Mouse (Mus musculus): ENCODE data around the gene Bmp8a. TPM values are rescaled to one million over a fixed set of nuclear protein-coding genes. Genes with fewer than 3 reads are reported as not detected.

Bmp8a gene
- polyA plus RNA-seq, 1 experiment = 1.2 TPM

GRCm38 (mm10) chr4:123282500-123282899, 60.6 kb downstream of the Bmp8a start:
- Histone ChIP-seq H3K79me2 (ENCODE audit: control insufficient read depth, insufficient read depth) (peaks cover 41% of the 10 kb centered on the region), H3K36me3 (ENCODE audit: control insufficient read depth, insufficient read depth) (peaks cover 9% of the 10 kb centered on the region), H3ac (ENCODE audit: control insufficient read depth, insufficient read length) (no peak overlapping the region), H3K4me3 (peak overlapping the region; percentile 80), H3K27me3 (ENCODE audit: control insufficient read depth, insufficient read depth, insufficient read length) (no peaks in the 10 kb centered on the region), H3K4me2 (ENCODE audit: low read depth) (peak overlapping the region; percentile 45)
- TF ChIP-seq E2F4 (IDR thresholded peaks at IDR 0.05; ENCODE audit: insufficient read depth) (no peak), USF1 (IDR thresholded peaks at IDR 0.05; ENCODE audit: low read depth) (no peak), POLR2AphosphoS2 (IDR thresholded peaks at IDR 0.05; ENCODE audit: insufficient read length, low read depth) (peak; percentile 58), MYOG (IDR thresholded peaks at IDR 0.05; ENCODE audit: control insufficient read depth in 1 of 3, insufficient read depth in 1 of 3, insufficient read length in 2 of 3, low read depth in 2 of 3) (peak in 1 of 3 experiments; percentile 37), POLR2A (IDR thresholded peaks at IDR 0.05; ENCODE audit: insufficient read length, low read depth) (peak; percentile 55)

GRCm38 (mm10) chr4:123280117-123280516, 62.9 kb downstream of the Bmp8a start:
- H3K36me3 ChIP-seq (ENCODE audit: control insufficient read depth, insufficient read depth) = no peaks in the 10 kb centered on the region
- H3ac ChIP-seq (ENCODE audit: control insufficient read depth, insufficient read length) = no peak overlapping the region
- peaks cover 8% of the 10 kb centered on the region for H3K27me3 ChIP-seq (ENCODE audit: control insufficient read depth, insufficient read depth, insufficient read length)
- no peak overlapping the region for H3K4me3 ChIP-seq
- TF ChIP-seq REST (IDR thresholded peaks at IDR 0.05; ENCODE audit: insufficient read depth, insufficient read length) (no peak), USF1 (IDR thresholded peaks at IDR 0.05; ENCODE audit: low read depth) (no peak), POLR2AphosphoS2 (IDR thresholded peaks at IDR 0.05; ENCODE audit: insufficient read length, low read depth) (no peak), TCF3 (IDR thresholded peaks at IDR 0.05; ENCODE audit: insufficient read length, low read depth) (no peak), SRF (IDR thresholded peaks at IDR 0.05; ENCODE audit: control insufficient read depth, insufficient read length, low read depth) (no peak), TCF12 (IDR thresholded peaks at IDR 0.05; ENCODE audit: insufficient read depth, poor library complexity, severe bottlenecking) (no peak), MYOG (IDR thresholded peaks at IDR 0.05; ENCODE audit: control insufficient read depth in 1 of 3, insufficient read depth in 1 of 3, insufficient read length in 2 of 3, low read depth in 2 of 3) (no peak), E2F4 (IDR thresholded peaks at IDR 0.05; ENCODE audit: insufficient read depth) (no peak)
- peaks cover 17% of the 10 kb centered on the region for H3K79me2 ChIP-seq (ENCODE audit: control insufficient read depth, insufficient read depth)
- H3K4me2 ChIP-seq (ENCODE audit: low read depth) = no peak overlapping the region

- Histone ChIP-seq H3K27me3 (ENCODE audit: control insufficient read depth, insufficient read depth, insufficient read length) (peaks cover 3% of the 10 kb centered on the region), H3K36me3 (ENCODE audit: control insufficient read depth, insufficient read depth) (no peaks in the 10 kb centered on the region), H3ac (ENCODE audit: control insufficient read depth, insufficient read length) (no peak overlapping the region), H3K4me2 (ENCODE audit: low read depth) (no peak overlapping the region), H3K79me2 (ENCODE audit: control insufficient read depth, insufficient read depth) (no peaks in the 10 kb centered on the region), H3K4me3 (no peak overlapping the region)
- TF ChIP-seq POLR2AphosphoS2 (IDR thresholded peaks at IDR 0.05; ENCODE audit: insufficient read length, low read depth) (no peak), TCF3 (IDR thresholded peaks at IDR 0.05; ENCODE audit: insufficient read length, low read depth) (no peak), TCF12 (IDR thresholded peaks at IDR 0.05; ENCODE audit: insufficient read depth, poor library complexity, severe bottlenecking) (no peak), REST (IDR thresholded peaks at IDR 0.05; ENCODE audit: insufficient read depth, insufficient read length) (no peak), MAX (IDR thresholded peaks at IDR 0.05; ENCODE audit: low read depth) (no peak), POLR2A (IDR thresholded peaks at IDR 0.05; ENCODE audit: insufficient read length, low read depth) (no peak), E2F4 (IDR thresholded peaks at IDR 0.05; ENCODE audit: insufficient read depth) (no peak), USF1 (IDR thresholded peaks at IDR 0.05; ENCODE audit: low read depth) (no peak), CEBPB (IDR thresholded peaks at IDR 0.05; ENCODE audit: insufficient read depth, poor library complexity, severe bottlenecking) (no peak), SRF (IDR thresholded peaks at IDR 0.05; ENCODE audit: control insufficient read depth, insufficient read length, low read depth) (no peak), MYOG (IDR thresholded peaks at IDR 0.05; ENCODE audit: control insufficient read depth in 1 of 3, insufficient read depth in 1 of 3, insufficient read length in 2 of 3, low read depth in 2 of 3) (no peak), MYOD1 (IDR thresholded peaks at IDR 0.05; ENCODE audit: control insufficient read depth in 1 of 3, insufficient read length in 2 of 3, low read depth in 2 of 3) (no peak)
Measured at GRCm38 (mm10) chr4:123271063-123271462, 72.0 kb downstream of the Bmp8a start.

Other genes starting within 250 kb of the Bmp8a start
- gene Bmp8b, start 238.1 kb downstream of the Bmp8a start, polyA plus RNA-seq (2012; fragmentation: generic; extraction: Trizol) = 0.02 TPM
- gene Oxct2b, start 227.0 kb downstream of the Bmp8a start, polyA plus RNA-seq (2012; fragmentation: generic; extraction: Trizol) = not detected
- gene Ppie, start 203.3 kb downstream of the Bmp8a start, polyA plus RNA-seq (2012; fragmentation: generic; extraction: Trizol) = 65.0 TPM
- not detected for gene Hpcal4, start 160.0 kb downstream of the Bmp8a start, polyA plus RNA-seq (2012; fragmentation: generic; extraction: Trizol)
- gene Nt5c1a, start 141.7 kb downstream of the Bmp8a start, polyA plus RNA-seq (2012; fragmentation: generic; extraction: Trizol) = not detected
- 30.2 TPM for gene Heyl, start 109.7 kb downstream of the Bmp8a start, polyA plus RNA-seq (2012; fragmentation: generic; extraction: Trizol)
- gene Pabpc4, start 80.9 kb downstream of the Bmp8a start, polyA plus RNA-seq (2012; fragmentation: generic; extraction: Trizol) = 154 TPM
- gene Oxct2a, start 19.6 kb downstream of the Bmp8a start, polyA plus RNA-seq (2012; fragmentation: generic; extraction: Trizol) = 0.04 TPM

All from myocyte (in vitro differentiated cells).